ENCODE assay signal across 8 mouse cellular contexts in genomic region chr1:119508548-119508947, GRCm38 (mm10). TPM values are rescaled to one million over a fixed set of nuclear protein-coding genes. Genes with fewer than 3 reads are reported as not detected.
DNase-seq lines count a peak whose midpoint lies in the region; TF ChIP-seq lines count a peak whose summit lies in the region.
"Had no signal": no experiment of that assay in that cellular context is flagged by ENCODE, and none has a peak within 500 bp of the region (broad histone marks: within the 10 kb centered on the region; RNA-seq: fewer than 3 reads in every experiment).

No protein-coding gene starts in this region.

- DNase-seq in lung, adult 18-20 months = peak; percentile 59 to 60
- DNase-seq in lung, adult 2 months = no peak
- DNase-seq in heart, adult 8-10 months (ENCODE audit: low spot score) = peak; percentile 76
- peak; percentile 57 to 67 for DNase-seq in kidney, adult 8-10 months
- peak; percentile 63 for DNase-seq in lung, postnatal 25 days (ENCODE audit: low spot score)
- no peak for DNase-seq in yolk sac, embryonic 10.5 days (ENCODE audit: low spot score)
- no peak for DNase-seq in right cerebral cortex, postnatal 14 days
- DNase-seq: cerebellum, adult 2 months had no signal

- no peak for TF ChIP-seq POLR2A in lung, adult 2 months (IDR thresholded peaks at IDR 0.05; ENCODE audit: borderline replicate concordance, extremely low read depth, low read depth, low read length)

- 21% methylated on average over 4 of the region's 4 CpGs for WGBS in lung, adult 2 months

- H3K4me1 ChIP-seq in lung, adult 2 months (ENCODE audit: control insufficient read depth, insufficient read depth, low read length) = peaks cover 13% of the 10 kb centered on the region

- no peak overlapping the region for H3K4me3 ChIP-seq in lung, adult 2 months (replicated peaks; ENCODE audit: extremely low read depth, low read depth, low read length)

- TF ChIP-seq CTCF in lung, adult 2 months (IDR thresholded peaks at IDR 0.05; ENCODE audit: insufficient read depth, low read length) = no peak

RNA-seq across cellular contexts. Expression of gene Ralb, which starts 4.0 kb away (rescaled TPM):
- polyA plus RNA-seq in lung, adult 2 months (2012; rRNA removed) = 47.9 and 54.1 TPM in 2 replicates
- 10 to 100 TPM; 22.7 to 29.9 (median 27.2) TPM for total RNA-seq in heart, adult 8-10 months (2022)

RNA-seq across cellular contexts. Expression of gene Tmem185b, which starts 17.4 kb away (rescaled TPM):
- 20.6 and 29.5 TPM in 2 replicates for polyA plus RNA-seq in lung, adult 2 months (2012; rRNA removed)
- total RNA-seq in heart, adult 8-10 months (2022) = 10 to 100 TPM; 11.5 to 13.9 (median 11.8) TPM

Comparison
In these comparisons a context has a peak if more than half of its experiments do, and no peak if none do; other contexts are left out.
1. DNase-seq: peak in lung, adult 18-20 months (2 of 2), heart, adult 8-10 months (single experiment), kidney, adult 8-10 months (2 of 2) and lung, postnatal 25 days (single experiment); none in lung, adult 2 months (single experiment), yolk sac, embryonic 10.5 days (single experiment) and right cerebral cortex, postnatal 14 days (single experiment).